In the genomic region with DNA sequence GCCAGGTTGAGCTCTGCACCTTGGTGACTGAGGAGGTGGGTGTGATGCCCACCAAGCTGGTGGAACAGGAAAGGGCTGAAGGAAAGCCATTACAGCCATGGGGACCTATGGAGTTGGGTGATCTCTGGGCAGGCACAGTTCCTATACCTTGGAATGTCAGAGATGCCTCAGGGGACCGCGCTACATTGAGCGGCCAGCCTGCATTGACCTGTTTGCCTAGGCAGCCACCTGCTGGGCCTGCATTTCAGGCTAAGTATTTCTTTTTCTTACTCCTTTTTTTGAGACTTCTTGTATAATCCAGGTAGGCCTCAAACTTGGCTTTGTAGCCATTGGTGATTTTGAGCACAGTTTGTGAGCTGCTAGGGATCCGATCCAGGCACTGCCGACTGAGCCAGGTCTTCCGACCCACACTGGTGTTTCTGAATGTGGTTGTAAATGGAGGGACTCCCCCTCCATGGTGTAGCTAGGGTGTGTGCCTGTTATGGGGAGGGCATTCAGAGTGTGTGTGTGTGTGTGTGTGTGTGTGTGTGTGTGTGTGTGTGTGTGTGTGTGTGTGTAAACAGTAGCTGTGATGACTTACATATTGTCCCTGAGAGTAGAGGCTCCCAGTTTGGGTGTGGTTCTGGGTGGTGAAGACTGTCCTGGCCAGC, we compare ENCODE assay signal across 9 mouse cellular contexts. TPM values are rescaled to one million over a fixed set of nuclear protein-coding genes. Genes with fewer than 3 reads are reported as not detected.
DNase-seq lines count a peak whose midpoint lies in the region; ATAC-seq and TF ChIP-seq lines count a peak whose summit lies in the region.
"Had no signal": no experiment of that assay in that cellular context is flagged by ENCODE, and none has a peak within 500 bp of the region (broad histone marks: within the 10 kb centered on the region; RNA-seq: fewer than 3 reads in every experiment).

No protein-coding gene starts in this region.

- intact Hi-C loops in heart, postnatal 36 days (cut with DNase I), result no loop called here

- no peak overlapping the region for H3K4me3 ChIP-seq in heart, embryonic 13.5 days
- peak overlapping the region; percentile 54; the same call in 1 of the 2 replicates for H3K4me3 ChIP-seq in G1E (ENCODE audit: low read depth, low read length)
- H3K4me3 ChIP-seq in heart, postnatal 0 days (ENCODE audit: low read depth, low read length), result no peak overlapping the region
- H3K4me3 ChIP-seq in liver, embryonic 11.5 days (ENCODE audit: low read depth, low read length), result no peak overlapping the region
- H3K4me3 ChIP-seq: myocyte had no signal

- peak overlapping the region; percentile 37 for H3K9ac ChIP-seq in heart, embryonic 13.5 days
- no peak overlapping the region for H3K9ac ChIP-seq in heart, postnatal 0 days (replicated peaks; ENCODE audit: low read depth, low read length)
- peak overlapping the region; percentile 35 for H3K9ac ChIP-seq in liver, embryonic 11.5 days (ENCODE audit: low read depth, low read length)

- no peaks in the 10 kb centered on the region for H3K27me3 ChIP-seq in heart, embryonic 13.5 days (replicated peaks)
- no peaks in the 10 kb centered on the region for H3K27me3 ChIP-seq in G1E (ENCODE audit: insufficient read depth, low read length)
- no peaks in the 10 kb centered on the region for H3K27me3 ChIP-seq in heart, postnatal 0 days (ENCODE audit: control insufficient read depth, insufficient read depth, low read length)
- no peaks in the 10 kb centered on the region for H3K27me3 ChIP-seq in liver, embryonic 11.5 days (replicated peaks; ENCODE audit: control insufficient read depth, insufficient read depth, low read length)

- TF ChIP-seq EP300 in heart, postnatal 0 days (IDR thresholded peaks at IDR 0.05; ENCODE audit: low read depth), result no peak

- no peak for ATAC-seq in heart, embryonic 13.5 days (ENCODE audit: extremely low read depth, insufficient number of reproducible peaks, low FRiP score, low TSS enrichment)
- ATAC-seq in G1E (ENCODE audit: extremely low read depth, insufficient number of reproducible peaks, low FRiP score, poor library complexity, severe bottlenecking), result no peak
- no peak for ATAC-seq in heart, postnatal 0 days (ENCODE audit: insufficient read depth, low read depth)
- ATAC-seq in liver, embryonic 11.5 days (replicated peaks; ENCODE audit: low FRiP score), result no peak
- no peak for ATAC-seq in erythroid progenitor cell, adult 5-6 weeks (replicated peaks; ENCODE audit: low FRiP score, poor library complexity, severe bottlenecking)

- H3K4me1 ChIP-seq in heart, embryonic 13.5 days, result peaks cover 95% of the 10 kb centered on the region
- peaks cover 97% of the 10 kb centered on the region for H3K4me1 ChIP-seq in G1E (ENCODE audit: insufficient read depth, low read depth, low read length)
- H3K4me1 ChIP-seq in heart, postnatal 0 days (ENCODE audit: control insufficient read depth, insufficient read depth), result peaks cover 63% of the 10 kb centered on the region
- H3K4me1 ChIP-seq in liver, embryonic 11.5 days (replicated peaks; ENCODE audit: control insufficient read depth, insufficient read depth, low read length), result peaks cover 91% of the 10 kb centered on the region

- peak overlapping the region; percentile 84; the same call in 1 of the 2 replicates for H3K27ac ChIP-seq in heart, embryonic 13.5 days (replicated peaks)
- peak overlapping the region; percentile 83 for H3K27ac ChIP-seq in heart, postnatal 0 days (ENCODE audit: low read depth)
- H3K27ac ChIP-seq in liver, embryonic 11.5 days (ENCODE audit: low read depth, low read length), result peak overlapping the region; percentile 1; the same call in 1 of the 2 replicates

- H3K9me3 ChIP-seq in heart, embryonic 13.5 days, result no peaks in the 10 kb centered on the region
- H3K9me3 ChIP-seq in G1E (replicated peaks), result no peaks in the 10 kb centered on the region
- no peaks in the 10 kb centered on the region for H3K9me3 ChIP-seq in heart, postnatal 0 days (replicated peaks; ENCODE audit: control insufficient read depth, low read length)
- no peaks in the 10 kb centered on the region for H3K9me3 ChIP-seq in liver, embryonic 11.5 days (ENCODE audit: control insufficient read depth, low read length)

- H3K4me2 ChIP-seq in heart, embryonic 13.5 days, result 0 out of 2 replicates have a peak overlapping the region, but pooled peaks have one; percentile 39
- peak overlapping the region; percentile 17; the same call in 1 of the 2 replicates for H3K4me2 ChIP-seq in heart, postnatal 0 days (ENCODE audit: low read depth, low read length)
- H3K4me2 ChIP-seq in liver, embryonic 11.5 days, result peak overlapping the region; percentile 49

- no peak for TF ChIP-seq CTCF in G1E (IDR thresholded peaks at IDR 0.05; ENCODE audit: low read depth, low read length)
- no peak for TF ChIP-seq CTCF in heart, postnatal 0 days (IDR thresholded peaks at IDR 0.05; ENCODE audit: low read depth)

- 79% methylated on average over 6 of the region's 6 CpGs for WGBS in heart, embryonic 13.5 days
- 84% methylated on average over 6 of the region's 6 CpGs for WGBS in heart, postnatal 0 days
- WGBS in liver, embryonic 11.5 days, result 82% methylated on average over 6 of the region's 6 CpGs

- H3K36me3 ChIP-seq in heart, embryonic 13.5 days, result peaks cover 16% of the 10 kb centered on the region
- H3K36me3 ChIP-seq in G1E (replicated peaks), result peaks cover 83% of the 10 kb centered on the region
- no peaks in the 10 kb centered on the region; the same call in 1 of the 2 replicates for H3K36me3 ChIP-seq in heart, postnatal 0 days (replicated peaks; ENCODE audit: control insufficient read depth, insufficient read depth, low read length)
- H3K36me3 ChIP-seq in liver, embryonic 11.5 days (ENCODE audit: control insufficient read depth, insufficient read depth, low read length), result peaks cover 8% of the 10 kb centered on the region; the same call in 1 of the 2 replicates

- no peak for DNase-seq in heart, postnatal 36 days
- DNase-seq in G1E (ENCODE audit: low spot score), result no peak
- DNase-seq in heart, postnatal 0 days (ENCODE audit: low spot score), result no peak
- no peak for DNase-seq in liver, embryonic 11.5 days (ENCODE audit: low spot score)
- DNase-seq in c-Kit-positive CD71-positive TER-119-positive erythroid progenitor cells, embryonic 14.5 days (ENCODE audit: low spot score), result no peak
- DNase-seq in frontal cortex, postnatal 10 days (ENCODE audit: low spot score in 2 of 2), result no peak

RNA-seq across cellular contexts. Expression of a gene that starts 27.3 kb away (rescaled TPM):
- 150 and 157 TPM in 2 replicates for polyA plus RNA-seq in heart, embryonic 13.5 days (2015; fragmentation: Nextera tagmentation; extraction: Ambion mirVana)
- total RNA-seq in heart, postnatal 36 days (2021), result 100 to 1,000 TPM; 206 to 209 TPM
- total RNA-seq in G1E (2014; fragmentation: Nextera tagmentation), result 565 and 646 TPM in 2 replicates
- 481 and 765 TPM in 2 replicates for total RNA-seq in G1E (2017)
- polyA plus RNA-seq in G1E (2012), result 246 and 734 TPM in 2 replicates
- 20.8 and 28.8 TPM in 2 replicates for total RNA-seq in heart, postnatal 0 days (2014; rRNA removed; ENCODE audit: low replicate concordance)
- 127 and 132 TPM in 2 replicates for polyA plus RNA-seq in heart, postnatal 0 days (2015; fragmentation: Nextera tagmentation; extraction: Ambion mirVana)
- 107 and 112 TPM in 2 replicates for polyA plus RNA-seq in liver, embryonic 11.5 days (2014; fragmentation: Nextera tagmentation; extraction: Ambion mirVana)
- 114 and 141 TPM in 2 replicates for total RNA-seq in erythroid progenitor cell, adult 5-6 weeks (2015; ENCODE audit: low replicate concordance)
- total RNA-seq in erythroid progenitor cell, adult 5-6 weeks (2017; ENCODE audit: low replicate concordance), result 101 and 162 TPM in 2 replicates

Comparison
In these comparisons a context has a peak if more than half of its experiments do, and no peak if none do; other contexts are left out.
1. H3K27ac ChIP-seq: peak in every context shown above with its lines; median percentile 84 in heart, embryonic 13.5 days; 83 in heart, postnatal 0 days; 1 in liver, embryonic 11.5 days.